Mouse (Mus musculus) naive thymus-derived CD4-positive, alpha-beta T cell, adult 2 months (primary cell): ENCODE data around the gene Scaper.
A peak's percentile ranks its signal among the peaks of the same experiment; 100 is the strongest.

Source experiments
- DNase-seq: peaks from one replicate; pipeline ENCODE4 v3.0.0-alpha.2; 2011; ENCODE audit warnings: low read depth

Scaper gene

DNA sequence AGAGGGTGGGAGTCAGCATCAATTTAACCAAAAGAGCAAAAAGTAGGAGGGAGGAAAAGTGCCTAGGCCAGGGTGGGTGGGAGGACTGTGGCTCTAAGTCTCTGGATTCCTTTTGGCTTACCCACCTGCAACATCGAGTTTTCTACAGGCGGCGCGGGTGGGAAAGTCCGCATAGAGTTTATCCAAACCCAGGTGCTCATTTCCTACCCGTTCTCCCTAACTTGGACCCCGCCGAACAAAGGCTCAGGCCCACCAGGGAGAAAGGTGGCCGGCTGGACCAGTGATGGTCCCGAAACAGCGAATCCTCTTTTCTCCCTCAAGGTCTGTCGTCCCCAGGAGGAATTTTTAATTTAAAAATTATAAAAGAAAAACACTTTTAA is 397.5 kb downstream of the Scaper start:
- DNase-seq, result peak; percentile 39

DNA sequence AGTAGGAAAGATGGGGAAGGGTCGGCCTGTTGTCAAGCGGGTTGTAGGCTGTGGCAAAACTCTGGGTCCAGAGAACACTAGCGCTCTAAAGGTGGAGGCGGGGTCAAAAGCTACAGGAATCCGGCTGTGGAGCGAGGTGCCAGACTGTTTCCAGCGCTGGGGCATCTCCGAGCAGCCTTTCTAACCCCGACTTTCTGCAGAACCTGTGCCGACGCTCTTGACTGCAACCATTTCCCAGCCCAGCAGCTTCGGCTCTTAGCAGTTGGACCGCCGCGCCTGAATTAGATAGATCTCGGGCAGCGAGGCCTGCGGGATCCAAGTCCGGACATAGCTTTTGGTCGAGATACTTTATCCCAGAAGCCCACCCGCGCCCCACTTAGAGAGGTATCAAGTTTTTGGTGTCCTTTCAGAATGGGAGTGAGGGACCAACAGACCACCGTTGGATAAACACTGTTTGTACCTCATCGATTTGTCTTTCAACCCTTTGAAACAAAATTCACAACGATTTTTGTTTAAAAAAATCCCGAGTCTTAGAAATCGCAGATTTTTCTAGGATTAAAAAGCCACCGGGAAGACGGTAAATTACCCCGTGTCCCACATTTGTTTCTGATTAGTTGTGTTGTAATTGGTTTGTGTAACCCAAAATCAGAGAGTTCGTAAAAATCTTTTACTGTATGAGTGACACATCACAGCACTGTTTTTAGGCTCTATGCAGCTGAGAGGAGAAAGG is 398.1 kb downstream of the Scaper start:
- peak; percentile 41 for DNase-seq

GRCm38 (mm10) chr9:55539006-55539405 is 398.9 kb downstream of the Scaper start:
- DNase-seq, result peak; percentile 18

- DNase-seq, result no peak
These were observed 399.5 kb downstream of the Scaper start, which contains the start of gene Isl2 for GRCm38 (mm10) chr9:55538377-55538776. Isl2 (plus strand) TSS chr9:55538672.

- DNase-seq, result peak; percentile 59
These were observed 402.0 kb downstream of the Scaper start for GRCm38 (mm10) chr9:55535907-55536306.

DNA sequence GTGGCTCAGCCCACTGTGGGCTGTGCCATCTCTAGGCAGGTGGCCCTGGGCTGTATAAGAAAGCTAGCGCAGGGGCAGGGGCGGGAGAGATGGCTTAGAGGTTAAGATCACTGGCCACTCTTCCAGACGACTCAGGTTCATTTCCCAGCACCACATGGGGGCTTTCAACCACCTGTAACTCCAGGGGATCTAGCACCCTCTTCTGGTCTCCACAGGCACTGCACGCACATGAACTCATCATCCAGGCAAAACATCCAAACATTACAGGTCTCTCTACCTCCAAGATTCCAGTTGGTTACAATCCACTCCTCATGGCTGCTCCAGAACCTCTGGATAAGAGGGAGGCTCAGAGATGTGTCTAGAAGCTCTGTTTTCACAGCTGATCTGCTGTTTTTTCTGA is 412.2 kb downstream of the Scaper start:
- DNase-seq, result peak; percentile 41

GRCm38 (mm10) chr9:55512027-55512543 is 425.8 kb downstream of the Scaper start, which contains the start of gene Etfa:
Etfa (minus strand) TSS chr9:55512243.
- peak; percentile 95 for DNase-seq

- DNase-seq, result peak; percentile 65
These were observed 426.4 kb downstream of the Scaper start for GRCm38 (mm10) chr9:55511521-55511993.

DNA sequence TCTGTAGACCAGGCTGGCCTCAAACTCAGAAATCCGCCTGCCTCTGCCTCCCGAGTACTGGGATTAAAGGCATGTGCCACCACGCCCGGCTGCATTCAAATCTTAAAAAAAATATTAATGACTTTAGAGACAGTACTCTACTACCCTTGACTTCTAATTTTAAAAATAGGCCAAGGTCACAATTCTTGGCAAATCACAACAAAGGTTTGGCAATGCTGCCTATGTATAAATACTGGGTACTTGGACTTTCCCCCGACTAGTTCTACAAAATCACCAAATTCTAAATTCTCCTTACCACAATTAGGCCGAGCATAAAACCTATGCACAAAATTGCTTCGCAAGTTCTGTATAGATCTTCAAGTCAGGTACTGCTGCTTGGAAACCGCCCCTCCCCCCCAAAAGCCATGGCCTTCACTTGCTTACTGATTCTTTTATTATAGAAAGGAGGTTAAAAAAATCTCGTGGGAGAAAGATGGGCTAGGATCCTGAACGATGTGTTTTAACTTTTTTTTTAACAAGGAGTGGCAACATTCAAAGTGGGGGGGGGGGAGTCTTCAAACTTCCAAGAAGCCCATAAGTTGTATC is 427.2 kb downstream of the Scaper start:
- DNase-seq, result no peak

GRCm38 (mm10) chr9:55509731-55510130 is 428.2 kb downstream of the Scaper start:
- no peak for DNase-seq

DNA sequence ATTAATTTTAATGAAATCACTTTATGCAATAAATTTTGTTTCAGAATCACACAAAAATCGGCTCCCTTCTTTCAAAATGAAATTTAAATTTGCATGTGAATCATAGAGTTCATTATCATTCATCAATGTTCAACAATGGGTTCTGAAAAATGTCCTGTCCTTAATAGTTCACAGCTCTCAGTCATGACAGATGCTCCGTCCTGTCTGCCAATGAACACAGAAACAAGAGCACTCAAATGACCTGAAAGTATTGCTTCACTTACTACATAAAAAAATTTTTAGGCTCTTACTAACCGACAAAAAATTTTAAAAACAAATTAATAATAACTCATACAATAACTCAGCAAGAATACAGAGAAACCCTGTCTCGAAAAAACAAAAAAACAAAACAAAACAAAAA is 429.2 kb downstream of the Scaper start:
- DNase-seq, result no peak

- no peak for DNase-seq
These were observed 430.0 kb downstream of the Scaper start for GRCm38 (mm10) chr9:55507922-55508321.
